Mouse (Mus musculus) cerebellum, adult 18-20 months (tissue): ENCODE data around the gene BC025920.

Source experiments
- DNase-seq, 2 experiments: peaks; one replicate each; pipeline ENCODE4 v3.0.0; 2021

Gene BC025920

GRCm38 (mm10) chr10:81574081-81575056 is 31.7 kb upstream of the BC025920 start, which contains the start of gene Tle2:
Gene Tle2, plus strand, starts transcription at chr10:81574561.
- DNase-seq, result peak; percentile 54 to 60

- peak; percentile 69 to 80 for DNase-seq
Observed at GRCm38 (mm10) chr10:81575208-81575631, 30.9 kb upstream of the BC025920 start.

- peak; percentile 65 to 69 for DNase-seq
Observed at GRCm38 (mm10) chr10:81575695-81576094, 30.4 kb upstream of the BC025920 start.

- peak in 1 of 2 experiments; percentile 58 for DNase-seq
Observed at GRCm38 (mm10) chr10:81579967-81580366, 26.1 kb upstream of the BC025920 start.

GRCm38 (mm10) chr10:81580441-81581070 is 25.5 kb upstream of the BC025920 start:
- DNase-seq, result no peak

GRCm38 (mm10) chr10:81583347-81583746 is 22.7 kb upstream of the BC025920 start:
- no peak for DNase-seq

GRCm38 (mm10) chr10:81588739-81589138 is 17.3 kb upstream of the BC025920 start:
- no peak for DNase-seq

GRCm38 (mm10) chr10:81591846-81592245 is 14.2 kb upstream of the BC025920 start:
- DNase-seq, result peak in 1 of 2 experiments; percentile 54

GRCm38 (mm10) chr10:81592631-81593030 is 13.4 kb upstream of the BC025920 start:
- DNase-seq, result peak in 1 of 2 experiments; percentile 21

GRCm38 (mm10) chr10:81593223-81593622 is 12.8 kb upstream of the BC025920 start:
- DNase-seq, result peak in 1 of 2 experiments; percentile 41

GRCm38 (mm10) chr10:81593935-81594334 is 12.1 kb upstream of the BC025920 start:
- peak; percentile 65 to 75 for DNase-seq

GRCm38 (mm10) chr10:81595599-81595998 is 10.5 kb upstream of the BC025920 start:
- peak in 1 of 2 experiments; percentile 27 for DNase-seq

- peak in 1 of 2 experiments; percentile 7 for DNase-seq
Observed at GRCm38 (mm10) chr10:81596611-81597010, 9.5 kb upstream of the BC025920 start.

- peak in 1 of 2 experiments; percentile 19 for DNase-seq
Observed at GRCm38 (mm10) chr10:81597137-81597950, 8.7 kb upstream of the BC025920 start.

- peak in 1 of 2 experiments; percentile 5 for DNase-seq
Observed at GRCm38 (mm10) chr10:81598342-81598741, 7.7 kb upstream of the BC025920 start.

GRCm38 (mm10) chr10:81598871-81599270 is 7.2 kb upstream of the BC025920 start:
- peak in 1 of 2 experiments; percentile 9 for DNase-seq

- peak in 1 of 2 experiments; percentile 4 for DNase-seq
Observed at GRCm38 (mm10) chr10:81599630-81600029, 6.4 kb upstream of the BC025920 start.

GRCm38 (mm10) chr10:81600096-81600495 is 6.0 kb upstream of the BC025920 start:
- DNase-seq, result peak in 1 of 2 experiments; percentile 8

GRCm38 (mm10) chr10:81600738-81601203 is 5.3 kb upstream of the BC025920 start, which contains the start of gene Tle6:
Gene Tle6, minus strand, starts transcription at chr10:81601073.
- DNase-seq, result peak; percentile 93

GRCm38 (mm10) chr10:81601396-81601905 is 4.6 kb upstream of the BC025920 start:
- peak in 1 of 2 experiments; percentile 36 for DNase-seq

- DNase-seq, result peak; percentile 56 to 61
Observed at GRCm38 (mm10) chr10:81602741-81603151, 3.3 kb upstream of the BC025920 start.
